Mouse (Mus musculus): ENCODE data around the gene OR5BS1P.
A peak's percentile ranks its signal among the peaks of the same experiment; 100 is the strongest.
"Not testable (repeated sequence)": the region's sequence is repeated elsewhere in the genome, so short reads cannot be mapped to it uniquely, and the experiment has no call there.

OR5BS1P gene

DNA sequence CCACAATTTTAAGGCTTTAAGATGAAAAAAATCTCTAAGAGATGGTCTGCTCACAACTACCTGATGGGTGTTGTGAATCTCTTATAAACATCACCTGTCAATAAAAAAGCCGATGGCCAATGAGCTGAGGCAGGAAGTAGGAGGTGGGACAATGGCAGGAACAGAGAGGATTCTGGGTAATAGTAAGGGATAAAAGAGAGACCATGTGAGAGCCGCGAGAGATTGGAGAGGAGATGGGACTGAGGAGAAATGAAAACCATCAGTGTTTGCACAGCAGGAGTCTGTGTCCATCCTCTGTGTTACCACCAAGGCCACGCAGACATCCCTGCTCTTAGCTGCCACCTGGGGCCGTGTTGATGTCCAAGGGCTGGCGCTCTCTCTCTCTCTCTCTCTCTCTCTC, 37.6 kb downstream of the OR5BS1P start:
- no peak for DNase-seq

DNA sequence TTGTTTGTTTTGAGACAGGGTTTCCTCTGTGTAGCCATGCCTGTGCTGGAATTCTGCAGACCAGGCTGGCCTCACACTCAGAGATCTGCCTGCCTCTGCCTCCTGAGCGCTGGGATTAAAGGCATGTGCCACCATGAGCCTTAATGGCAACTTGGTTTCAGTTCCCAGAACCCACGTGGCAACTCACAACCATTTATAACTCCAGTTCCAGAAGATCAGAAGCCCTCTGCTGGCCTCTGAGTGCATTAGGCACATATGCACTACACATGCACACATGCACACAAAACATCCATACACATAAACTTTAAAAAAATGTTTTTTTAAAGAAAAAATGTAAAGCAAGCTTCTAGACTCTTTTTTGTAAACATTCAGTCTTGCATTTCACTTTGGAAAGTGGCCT, 39.7 kb downstream of the OR5BS1P start:
- no peak for DNase-seq

DNA sequence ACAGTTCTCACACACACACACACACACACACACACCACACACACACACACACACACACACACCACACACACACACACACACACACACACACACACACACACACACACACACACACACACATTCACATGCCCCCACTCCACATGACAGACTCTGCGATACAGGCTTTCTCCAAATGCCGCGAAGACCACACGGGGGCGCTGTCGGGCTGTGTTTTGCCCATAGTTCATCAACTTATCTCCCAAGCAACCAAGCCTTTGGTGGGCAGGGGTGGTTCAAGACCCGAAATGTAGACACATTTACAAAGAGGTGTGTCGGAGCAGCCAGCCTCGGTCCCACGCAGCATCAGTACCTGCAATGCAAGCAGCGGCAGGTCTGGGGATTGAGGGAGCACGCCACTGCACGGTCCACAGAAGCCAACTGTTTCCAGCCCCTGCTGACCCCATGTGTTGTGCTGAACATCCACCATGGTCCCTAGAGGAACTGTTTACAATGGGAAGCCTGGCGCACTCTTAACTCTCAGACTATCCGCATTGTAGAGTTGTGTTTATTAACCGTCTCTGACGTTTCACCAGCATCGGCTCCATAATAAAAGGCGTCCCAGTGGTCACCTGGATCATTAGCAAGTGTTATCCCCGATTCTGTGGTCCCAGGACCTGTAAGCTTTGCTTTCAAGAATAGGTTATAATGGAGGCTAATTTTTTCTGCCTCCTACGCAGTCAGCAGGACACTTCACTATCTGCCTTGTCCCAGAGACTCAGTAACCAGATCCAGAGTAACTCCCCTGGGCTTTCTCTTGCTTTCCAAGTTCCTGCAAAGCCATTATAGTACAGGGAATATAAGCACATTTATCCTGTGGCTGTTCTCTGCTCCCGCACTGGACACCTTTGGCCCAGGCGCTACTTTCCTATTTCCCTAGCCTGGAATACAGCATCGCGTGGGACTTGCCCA, 41.0 kb downstream of the OR5BS1P start:
- peak; percentile 61 to 89 for DNase-seq

DNA sequence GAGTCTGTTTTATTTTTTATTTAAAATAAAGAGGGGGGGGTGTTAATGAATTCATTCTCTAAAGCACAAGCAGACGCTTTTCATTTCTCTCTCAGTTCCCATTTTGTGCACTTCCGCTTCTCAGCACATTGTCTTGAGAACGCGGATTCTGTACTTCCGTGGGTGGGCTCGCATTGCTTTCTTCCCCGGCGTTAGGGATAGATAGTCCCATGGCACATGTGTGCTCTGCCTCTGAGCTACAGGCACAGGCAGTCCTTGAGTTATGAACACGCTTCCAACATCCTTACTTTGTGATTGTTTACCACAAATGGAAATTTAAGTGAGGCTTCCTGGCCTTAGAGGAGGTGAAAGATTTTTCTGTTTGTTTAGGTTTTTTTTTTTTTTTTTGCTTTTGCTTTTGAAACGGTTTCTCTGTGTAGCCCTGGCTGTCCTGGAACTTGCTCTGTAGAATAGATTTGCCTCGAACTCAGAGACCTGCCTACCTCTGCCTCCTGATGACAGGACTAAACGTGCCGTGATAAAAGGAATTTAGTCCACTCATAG, 41.8 kb downstream of the OR5BS1P start:
- peak; percentile 29 for DNase-seq

DNA sequence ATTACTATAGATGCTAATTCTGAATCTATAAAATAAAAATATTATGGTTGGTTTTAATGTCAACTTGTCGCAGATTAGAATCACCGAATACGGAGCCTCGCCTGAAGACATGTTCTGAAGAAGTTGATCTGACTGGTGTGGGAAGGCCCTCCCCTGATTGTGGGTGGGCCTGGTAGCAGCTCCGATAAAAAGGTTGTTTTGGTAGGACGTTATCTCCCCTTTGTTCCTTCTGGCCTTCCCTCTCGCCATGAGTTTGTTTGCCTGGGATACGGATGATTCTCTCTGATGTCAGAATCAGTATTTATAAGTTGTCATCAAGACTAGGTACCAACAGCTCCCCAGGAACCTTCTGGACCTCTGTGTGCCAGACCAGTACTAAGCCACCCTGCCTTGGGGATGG, 42.5 kb downstream of the OR5BS1P start:
- DNase-seq: no peak

DNA sequence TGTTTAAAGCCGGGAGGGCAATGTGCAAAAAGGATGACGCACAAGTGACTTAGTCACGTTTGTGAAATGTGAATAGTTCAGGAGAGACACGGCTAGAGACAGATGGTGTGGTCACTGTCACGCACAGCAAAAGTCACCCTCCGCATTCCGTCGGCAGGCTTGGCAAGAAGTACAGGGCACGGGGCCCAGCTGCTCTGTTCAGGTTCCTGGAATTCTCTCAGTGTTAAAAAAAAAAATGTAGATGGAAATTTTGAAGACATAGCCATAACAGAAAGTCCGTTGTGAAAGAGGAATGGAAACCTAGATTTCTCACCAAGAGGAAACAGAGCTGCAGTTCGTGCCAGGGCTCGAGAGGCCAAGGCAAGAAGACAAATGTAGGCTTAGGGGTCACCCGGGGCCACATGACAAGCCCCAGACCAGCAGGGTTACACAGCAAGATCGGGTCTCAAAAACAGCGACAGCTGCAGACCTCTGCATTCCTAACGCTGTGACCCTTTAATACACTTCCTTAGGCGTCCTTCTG, 43.2 kb downstream of the OR5BS1P start:
- DNase-seq: peak; percentile 62 to 73

DNA sequence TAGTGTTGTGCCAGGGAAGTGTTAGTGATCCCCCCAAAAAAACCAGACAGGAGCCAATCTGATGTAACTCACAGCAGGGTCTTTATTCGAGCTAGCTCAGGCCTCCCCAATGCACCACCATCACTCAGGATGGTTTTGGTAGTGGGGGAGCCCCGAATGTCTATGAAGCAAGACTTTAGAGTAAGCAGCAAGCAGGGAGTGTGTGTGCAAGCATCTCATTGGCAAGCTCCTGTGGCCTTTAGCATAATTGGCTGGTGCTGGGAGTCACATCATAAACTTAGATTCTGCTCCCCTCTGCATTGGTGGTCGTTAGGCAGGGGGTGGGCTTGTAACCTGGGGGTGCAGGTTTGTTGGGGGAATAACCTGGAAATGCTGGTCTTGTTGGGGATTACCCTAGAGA, 44.0 kb downstream of the OR5BS1P start:
- DNase-seq: not testable (repeated sequence)

DNA sequence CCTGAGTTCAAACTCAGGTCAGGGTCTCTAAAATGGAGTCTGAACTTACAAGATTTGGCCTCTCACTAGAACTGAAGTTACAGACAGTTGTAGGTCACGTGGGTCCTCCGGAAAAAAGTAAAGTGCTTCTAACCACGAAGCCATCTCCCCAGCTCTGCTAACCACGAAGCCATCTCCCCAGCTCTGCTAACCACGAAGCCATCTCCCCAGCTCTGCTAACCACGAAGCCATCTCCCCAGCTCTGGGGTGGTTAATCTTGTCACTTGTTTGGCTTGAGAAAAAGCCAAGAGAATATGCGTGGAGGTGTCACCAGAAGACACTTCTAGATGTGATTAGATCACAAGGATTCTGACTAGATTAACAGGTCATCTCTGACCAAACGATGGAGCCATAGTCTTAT, 44.5 kb downstream of the OR5BS1P start:
- no peak for DNase-seq

DNA sequence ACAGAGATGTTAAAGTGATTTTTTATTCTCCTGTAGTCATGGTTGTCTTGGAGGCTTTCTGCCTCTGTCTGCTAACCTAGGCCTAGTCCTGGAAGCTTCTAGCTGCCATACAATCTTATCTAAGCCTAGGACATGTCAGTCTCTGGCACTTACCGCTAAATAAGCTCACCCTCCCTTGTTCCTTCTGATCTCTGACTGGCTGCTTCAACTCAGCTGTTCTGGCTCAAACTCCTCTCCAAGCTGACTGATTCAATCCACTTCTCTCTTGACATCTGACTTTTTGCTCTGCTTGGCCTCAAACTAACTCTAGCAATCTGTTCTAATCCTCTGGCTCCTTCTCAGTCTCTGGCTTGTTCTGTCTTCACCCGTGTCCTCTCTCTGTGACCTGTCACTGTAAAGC, 45.1 kb downstream of the OR5BS1P start:
- DNase-seq: not testable (repeated sequence)

DNA sequence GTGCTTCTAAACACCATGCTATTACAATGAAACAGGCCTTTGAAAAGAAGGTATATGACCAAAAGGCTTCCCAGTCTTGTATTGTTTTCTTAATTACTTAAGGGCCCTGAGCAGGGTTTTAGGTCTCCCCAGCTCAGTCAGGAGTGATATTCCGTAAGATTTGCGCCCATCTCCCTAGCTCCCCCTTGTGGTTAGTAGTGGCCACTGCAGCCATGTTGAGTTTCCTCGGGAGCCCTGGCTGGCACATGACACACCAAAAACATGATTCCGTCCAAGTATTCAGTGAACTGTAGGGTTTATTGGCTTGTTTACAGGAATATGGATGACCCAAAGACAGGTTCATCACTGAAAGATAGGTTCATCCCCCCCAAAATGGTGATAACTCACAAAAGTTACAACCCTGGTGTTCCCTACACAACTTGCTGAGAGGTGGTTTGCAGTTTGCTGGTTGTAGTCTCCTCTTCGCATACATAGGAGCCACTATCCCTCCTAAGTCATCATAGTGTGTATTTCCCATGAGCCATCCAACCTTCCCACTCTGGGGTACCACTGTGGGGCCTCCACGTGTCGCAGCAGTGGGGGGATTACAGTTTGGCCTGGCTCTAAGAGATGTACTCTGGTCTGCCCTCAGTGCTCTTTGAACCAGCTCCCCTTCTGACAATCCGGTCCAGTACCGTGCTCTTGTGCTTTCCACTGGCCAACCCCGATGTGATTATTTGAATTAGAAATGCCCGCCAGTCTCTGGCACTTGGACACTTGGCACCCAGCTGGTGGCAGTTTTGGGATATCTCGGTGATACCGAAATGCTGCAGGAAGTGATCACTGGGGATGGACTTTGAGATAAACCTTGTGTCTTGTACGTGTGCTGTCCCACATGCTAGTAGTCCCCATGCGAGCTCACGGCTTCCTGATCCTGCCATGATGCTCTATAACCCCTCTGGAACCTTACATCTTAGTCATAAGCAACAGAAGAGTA, 48.0 kb downstream of the OR5BS1P start:
- peak; percentile 49 to 78 for DNase-seq

DNA sequence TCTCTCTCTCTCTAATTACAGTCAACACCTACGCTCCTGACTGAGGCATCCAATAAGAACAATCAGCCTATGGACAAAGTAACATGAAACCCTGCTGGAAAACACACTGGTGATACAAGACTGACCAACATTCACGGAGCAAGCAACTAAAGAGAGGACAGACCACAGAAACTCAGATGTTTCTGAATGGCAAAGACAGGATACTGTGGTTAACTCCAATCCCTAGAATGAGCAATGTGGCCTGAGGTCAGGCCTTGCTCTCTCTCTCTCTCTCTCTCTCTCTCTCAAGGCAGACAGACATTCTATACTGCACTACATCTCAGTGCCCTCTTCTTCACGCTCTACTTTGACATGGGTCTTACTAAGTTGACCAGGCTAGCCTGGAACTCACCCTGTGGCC, 51.5 kb downstream of the OR5BS1P start:
- DNase-seq: no peak

DNA sequence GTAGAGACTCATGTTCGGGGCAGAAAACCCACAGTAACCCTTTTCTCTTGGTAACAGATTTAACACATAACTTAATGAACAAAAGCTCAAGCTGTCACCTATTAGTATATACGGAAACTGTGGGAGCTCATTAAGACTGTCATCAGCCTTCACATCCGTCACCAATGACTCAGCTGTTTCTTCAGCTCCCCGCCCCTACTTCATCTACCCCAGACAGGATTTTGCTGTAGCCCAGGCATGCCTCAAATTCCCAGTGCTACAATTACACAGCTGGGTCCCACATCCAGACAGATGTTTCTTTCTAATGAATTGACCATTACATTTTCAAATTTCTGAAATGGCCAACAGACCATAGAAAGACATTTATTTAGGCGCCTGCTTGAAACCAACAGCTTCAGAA, 56.4 kb downstream of the OR5BS1P start:
- no peak for DNase-seq

DNA sequence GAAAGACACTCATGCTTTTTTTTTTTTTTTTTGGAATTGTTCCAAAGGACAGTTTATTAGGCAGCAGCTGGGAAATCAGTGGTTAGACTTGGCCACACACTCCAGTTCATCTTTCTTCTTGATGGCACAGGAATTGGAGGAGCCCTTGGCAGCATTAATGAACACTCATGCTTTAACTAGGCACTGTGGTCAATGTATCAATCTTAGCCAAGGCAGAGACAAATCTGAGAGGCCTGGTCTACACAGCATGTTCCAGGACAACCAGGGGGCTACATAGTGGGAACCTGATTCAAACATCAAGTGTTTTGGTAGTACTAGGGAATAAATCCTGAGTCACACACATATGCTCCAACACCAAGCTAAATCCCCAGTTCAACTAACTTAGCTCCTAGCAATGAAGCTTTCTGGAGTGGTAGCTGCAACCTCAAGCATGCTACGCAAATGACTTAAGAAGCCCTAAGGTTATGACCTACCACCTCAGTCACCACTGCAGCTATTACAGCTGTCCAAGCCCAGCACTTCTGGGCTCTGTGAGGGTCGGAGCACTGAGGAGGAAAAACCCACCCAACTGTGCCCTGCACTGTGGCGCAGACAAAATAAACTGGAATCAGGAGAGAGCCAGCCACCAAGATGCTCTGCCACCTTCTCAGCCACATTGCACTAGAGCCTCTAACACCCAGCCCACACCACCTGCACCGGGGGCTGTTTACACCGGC, 57.5 kb downstream of the OR5BS1P start:
- DNase-seq: no peak

DNA sequence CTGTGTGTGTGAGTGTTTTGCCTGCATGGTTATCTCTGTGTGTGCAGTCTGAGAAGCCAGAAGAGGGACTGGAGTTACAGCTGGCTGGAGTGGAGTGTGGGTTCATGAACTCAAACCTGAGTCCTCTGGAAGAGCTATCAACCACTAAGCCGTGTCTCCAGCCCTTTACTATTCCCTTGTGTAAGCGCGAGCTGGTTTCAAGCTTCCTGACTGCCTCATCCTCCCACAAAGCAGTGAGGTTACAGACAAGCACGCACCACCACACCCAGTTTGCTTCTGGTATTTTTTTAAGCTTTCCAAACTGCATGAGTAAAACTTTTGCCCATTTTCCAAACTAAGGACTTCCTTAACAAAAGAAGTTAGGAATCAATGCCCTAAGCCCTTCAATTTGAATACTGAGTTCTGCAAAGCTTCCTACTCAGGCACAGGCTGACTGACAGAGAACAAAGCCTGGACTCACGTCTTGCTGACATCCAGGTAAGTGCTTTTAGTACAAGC, 58.4 kb downstream of the OR5BS1P start:
- no peak for DNase-seq
